Mouse (Mus musculus) regulatory T cell (primary cell): ENCODE measurements around the gene Tmeff2.

Source experiments
- in situ Hi-C: fragments of 300-600 bp; cut with MboI, MseI; formaldehyde crosslinking; loops from one replicate; pipeline ENCODE4 v1.15.1; 2025; ENCODE audit warnings: high pct_unique_total_duplicates

Gene Tmeff2

GRCm38 (mm10) chr1:50979358-50980081 lies 79.1 kb downstream of the Tmeff2 start:
- in situ Hi-C loops: no loop called here

GRCm38 (mm10) chr1:50980591-50980990 lies 80.1 kb downstream of the Tmeff2 start:
- in situ Hi-C loops: no loop called here

- in situ Hi-C loops: no loop called here
Measured at GRCm38 (mm10) chr1:50981151-50981828, 80.8 kb downstream of the Tmeff2 start.

GRCm38 (mm10) chr1:50990661-50991060 lies 90.2 kb downstream of the Tmeff2 start:
- in situ Hi-C loops: loop anchor here (10.0 kb wide), 1 partner anchor 1384 kb away; no protein-coding TSS in a partner anchor

- in situ Hi-C loops: loop anchor here (10.0 kb wide), 1 partner anchor 1380 kb away; no protein-coding TSS in a partner anchor
Measured at GRCm38 (mm10) chr1:50994505-50994904, 94.1 kb downstream of the Tmeff2 start.

GRCm38 (mm10) chr1:50999793-51000192 lies 99.3 kb downstream of the Tmeff2 start:
- in situ Hi-C loops: loop anchor here (10.0 kb wide), 1 partner anchor 1375 kb away; no protein-coding TSS in a partner anchor

GRCm38 (mm10) chr1:51008344-51008743 lies 107.9 kb downstream of the Tmeff2 start:
- in situ Hi-C loops: no loop called here

GRCm38 (mm10) chr1:51040249-51040648 lies 139.8 kb downstream of the Tmeff2 start:
- in situ Hi-C loops: no loop called here

GRCm38 (mm10) chr1:51044810-51045209 lies 144.4 kb downstream of the Tmeff2 start:
- in situ Hi-C loops: no loop called here

- in situ Hi-C loops: no loop called here
Measured at GRCm38 (mm10) chr1:51064549-51064948, 164.1 kb downstream of the Tmeff2 start.

- in situ Hi-C loops: no loop called here
Measured at GRCm38 (mm10) chr1:51065652-51066051, 165.2 kb downstream of the Tmeff2 start.

- in situ Hi-C loops: no loop called here
Measured at GRCm38 (mm10) chr1:51068814-51069213, 168.4 kb downstream of the Tmeff2 start.

- in situ Hi-C loops: no loop called here
Measured at GRCm38 (mm10) chr1:51069288-51069687, 168.8 kb downstream of the Tmeff2 start.

GRCm38 (mm10) chr1:51074076-51074475 lies 173.6 kb downstream of the Tmeff2 start:
- in situ Hi-C loops: no loop called here

- in situ Hi-C loops: loop anchor here (25.0 kb wide), 1 partner anchor 536 kb away; no protein-coding TSS in a partner anchor
Measured at GRCm38 (mm10) chr1:51075785-51076771, 175.6 kb downstream of the Tmeff2 start.

- in situ Hi-C loops: loop anchor here (25.0 kb wide), 1 partner anchor 523 kb away; no protein-coding TSS in a partner anchor
Measured at GRCm38 (mm10) chr1:51088921-51089320, 188.5 kb downstream of the Tmeff2 start.

GRCm38 (mm10) chr1:51089803-51090202 lies 189.4 kb downstream of the Tmeff2 start:
- in situ Hi-C loops: loop anchor here (25.0 kb wide), 1 partner anchor 522 kb away; no protein-coding TSS in a partner anchor

GRCm38 (mm10) chr1:51090212-51090761 lies 189.8 kb downstream of the Tmeff2 start:
- in situ Hi-C loops: loop anchor here (25.0 kb wide), 1 partner anchor 522 kb away; no protein-coding TSS in a partner anchor

- in situ Hi-C loops: loop anchor here (25.0 kb wide), 1 partner anchor 518 kb away; no protein-coding TSS in a partner anchor
Measured at GRCm38 (mm10) chr1:51094713-51095112, 194.3 kb downstream of the Tmeff2 start.

GRCm38 (mm10) chr1:51096848-51097598 lies 196.6 kb downstream of the Tmeff2 start:
- in situ Hi-C loops: loop anchor here (25.0 kb wide), 1 partner anchor 515 kb away; no protein-coding TSS in a partner anchor
